Mouse (Mus musculus): ENCODE measurements around the gene Dgki.

DNA sequence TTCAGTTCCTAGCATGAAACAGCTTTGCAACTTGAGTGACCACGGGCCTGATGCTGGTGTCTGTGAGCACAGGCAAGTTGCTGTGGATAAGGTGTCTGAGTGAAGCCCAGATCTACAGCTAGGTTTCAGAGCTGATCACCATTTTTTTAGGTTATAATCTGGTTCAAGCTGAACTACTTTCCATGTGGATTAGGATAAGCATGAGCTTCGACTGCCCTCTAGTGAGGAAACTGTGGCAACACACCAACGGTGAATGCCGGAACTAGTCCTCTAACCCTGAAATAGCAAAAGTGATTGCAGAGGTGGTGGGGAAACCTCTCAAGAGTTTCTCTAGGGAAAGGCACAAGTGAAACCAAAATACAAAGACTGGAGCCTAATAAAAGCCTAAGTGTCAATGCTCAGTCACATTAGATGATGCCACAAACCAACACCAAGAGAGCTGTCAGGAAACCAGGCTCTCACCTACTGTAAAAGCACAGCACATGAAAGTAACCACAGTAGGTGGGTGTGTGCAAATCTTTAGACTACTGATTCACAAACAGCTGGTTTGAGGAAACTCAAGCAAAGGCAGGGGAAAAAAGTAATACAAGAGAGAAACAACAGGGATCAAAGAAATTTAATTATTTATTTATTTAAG is 253.7 kb downstream of the Dgki start:
- TF ChIP-seq MAFK (IDR thresholded peaks at IDR 0.05; ENCODE audit: insufficient read depth, low read depth, low read length) (no peak), HCFC1 (IDR thresholded peaks at IDR 0.05; ENCODE audit: borderline replicate concordance, insufficient read depth, low read length) (no peak), ZNF384 (IDR thresholded peaks at IDR 0.05; ENCODE audit: low read depth, low read length) (no peak), CHD2 (IDR thresholded peaks at IDR 0.05; ENCODE audit: low read depth, low read length) (no peak), ZC3H11A (IDR thresholded peaks at IDR 0.05; ENCODE audit: borderline replicate concordance, low read depth, low read length) (peak; percentile 65; the same call in 1 of the 2 replicates)

Measured in ES-E14 (cell line).